9 mouse cellular contexts compared by ENCODE assay signal in the genomic region with DNA sequence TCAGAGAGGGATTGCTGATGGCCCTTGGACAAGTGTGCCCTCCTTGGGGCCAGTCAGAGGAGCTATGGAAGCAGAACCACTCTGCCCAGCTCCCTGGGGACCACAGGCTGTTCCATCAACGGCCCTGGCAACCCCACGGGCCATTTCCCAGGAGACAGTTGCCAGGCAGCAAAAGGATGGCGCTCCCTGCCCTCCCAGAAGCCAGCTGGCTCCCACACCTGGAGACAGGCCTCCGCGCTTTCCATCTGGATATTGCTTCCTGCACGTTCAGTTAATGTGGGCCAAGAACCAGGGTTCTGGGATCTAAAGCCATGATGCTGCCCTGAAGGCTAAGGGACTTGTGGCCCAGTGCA. TPM values are rescaled to one million over a fixed set of nuclear protein-coding genes. Genes with fewer than 3 reads are reported as not detected.
DNase-seq lines count a peak whose midpoint lies in the region; ATAC-seq lines count a peak whose summit lies in the region.
"Had no signal": no experiment of that assay in that cellular context is flagged by ENCODE, and none has a peak within 500 bp of the region (broad histone marks: within the 10 kb centered on the region; RNA-seq: fewer than 3 reads in every experiment).

No protein-coding gene starts in this region.

- peak; percentile 8 for ATAC-seq in activated CD4-positive, CD25-positive, alpha-beta regulatory T cell, adult 4 months
- no peak for ATAC-seq in monocyte, adult 5-6 weeks (replicated peaks; ENCODE audit: insufficient number of reproducible peaks, low FRiP score, low TSS enrichment, poor library complexity, severe bottlenecking)

- peak; percentile 35 for DNase-seq in adrenal gland, postnatal 25 days
- no peak for DNase-seq in adrenal gland, adult 18-20 months (ENCODE audit: low spot score in 2 of 2)
- DNase-seq in kidney, postnatal 10 days: peak; percentile 34
- DNase-seq in kidney, postnatal 4 days: no peak
- DNase-seq in layer of hippocampus, postnatal 36 days: peak; percentile 65 to 78
- DNase-seq in natural killer cell, adult 2 months (ENCODE audit: low spot score in 2 of 2): no peak
- DNase-seq: gastrocnemius, postnatal 36 days had no signal

RNA-seq across cellular contexts. Expression of a gene that starts 11.8 kb away (rescaled TPM):
- total RNA-seq in adrenal gland, postnatal 25 days (2021): 121 and 195 TPM in 2 replicates
- total RNA-seq in adrenal gland, adult 18-20 months (2021): 10 to 100 TPM; 26.5 to 70.6 TPM
- 1 to 10 TPM; 5.2 to 5.6 TPM for polyA plus RNA-seq in activated CD4-positive, CD25-positive, alpha-beta regulatory T cell, adult 4 months (2017; shearing (Covaris generic))
- total RNA-seq in layer of hippocampus, postnatal 36 days (2021): 100 to 1,000 TPM; 191 to 221 TPM
- 12.6 to 29.2 TPM (median 15.6 TPM) in 3 replicates for total RNA-seq in monocyte, adult 5-6 weeks (2017)

RNA-seq across cellular contexts. Expression of a gene that starts 29.9 kb away (rescaled TPM):
- total RNA-seq in adrenal gland, postnatal 25 days (2021): 9.6 and 16.8 TPM in 2 replicates
- 10 to 100 TPM in 1 of 2 experiments, 1 to 10 TPM in 1; 9.8 to 12.3 TPM for total RNA-seq in adrenal gland, adult 18-20 months (2021)
- polyA plus RNA-seq in activated CD4-positive, CD25-positive, alpha-beta regulatory T cell, adult 4 months (2017; shearing (Covaris generic)): 10 to 100 TPM; 33.9 to 35.5 TPM
- 10 to 100 TPM; 20.3 to 30.8 TPM for total RNA-seq in layer of hippocampus, postnatal 36 days (2021)
- 274 to 469 TPM (median 297 TPM) in 3 replicates for total RNA-seq in monocyte, adult 5-6 weeks (2017)

Comparison
In these comparisons a context has a peak if more than half of its experiments do, and no peak if none do; other contexts are left out.
1. DNase-seq: peak in adrenal gland, postnatal 25 days (single experiment), kidney, postnatal 10 days (single experiment) and layer of hippocampus, postnatal 36 days (2 of 2); none in adrenal gland, adult 18-20 months (0 of 2), kidney, postnatal 4 days (0 of 2) and natural killer cell, adult 2 months (0 of 2).